Mouse (Mus musculus) testis, adult 2 months (tissue): Measurements from ENCODE around the gene Gm4307.
"Not testable (repeated sequence)": the region's sequence is repeated elsewhere in the genome, so short reads cannot be mapped to it uniquely, and the experiment has no call there.

Source experiments
- CTCF ChIP-seq: fragments of 200-500 bp; IDR thresholded peaks from 2 replicates; pipeline ENCODE4 v1.5.1; 2012; ENCODE audit warnings: low read depth, mild to moderate bottlenecking, inconsistent platforms, low read length, moderate library complexity; ENCODE audit not compliant: control insufficient read depth, insufficient read depth, insufficient replicate concordance
- POLR2A ChIP-seq: fragments of 200-500 bp; IDR thresholded peaks from 2 replicates; pipeline ENCODE4 v1.6.1; 2012; ENCODE audit warnings: low read depth, mild to moderate bottlenecking, inconsistent platforms, low read length, moderate library complexity; ENCODE audit not compliant: control insufficient read depth

- not testable (repeated sequence) for TF ChIP-seq CTCF, POLR2A
Measured at GRCm38 (mm10) chr10:100335376-100335775, 25.8 kb upstream of the Gm4307 start, which contains the start of gene Gm4301.
